Comparison of ENCODE assay signal across 12 mouse cellular contexts in genomic region chr13:73261036-73261730, GRCm38 (mm10). TPM values are rescaled to one million over a fixed set of nuclear protein-coding genes. Genes with fewer than 3 reads are reported as not detected.
DNase-seq lines count a peak whose midpoint lies in the region; ATAC-seq and TF ChIP-seq lines count a peak whose summit lies in the region.
"Had no signal": no experiment of that assay in that cellular context is flagged by ENCODE, and none has a peak within 500 bp of the region (broad histone marks: within the 10 kb centered on the region; RNA-seq: fewer than 3 reads in every experiment).

No protein-coding gene starts in this region.

- no peaks in the 10 kb centered on the region for H3K79me2 ChIP-seq in heart, adult 2 months (replicated peaks; ENCODE audit: control insufficient read depth, insufficient read depth, low read length)

- DNase-seq in heart, adult 2 months, result no peak
- no peak for DNase-seq in heart, adult 9 months (ENCODE audit: low spot score in 2 of 2)
- DNase-seq in R1 (ENCODE audit: low read depth, low spot score), result peak; percentile 30
- no peak for DNase-seq in heart, postnatal 0 days (ENCODE audit: low spot score)
- no peak for DNase-seq in cerebellum, adult 9-11 months
- no peak for DNase-seq in retina, postnatal 1 day
- no peak for DNase-seq in right cerebral cortex, postnatal 36 days (ENCODE audit: low spot score in 2 of 2)
- DNase-seq: cerebellum, adult 18-20 months had no signal

- TF ChIP-seq EP300 in heart, adult 2 months (IDR thresholded peaks at IDR 0.05; ENCODE audit: insufficient read depth, low read depth, low read length), result no peak
- no peak for TF ChIP-seq EP300 in heart, postnatal 0 days (IDR thresholded peaks at IDR 0.05; ENCODE audit: low read depth)

- TF ChIP-seq POLR2A in heart, adult 2 months (IDR thresholded peaks at IDR 0.05; ENCODE audit: insufficient read depth, low read depth, low read length), result no peak

- H3K27me3 ChIP-seq in heart, adult 2 months (ENCODE audit: control insufficient read depth, insufficient read depth, low read length), result peaks cover 2% of the 10 kb centered on the region; the same call in 1 of the 2 replicates
- H3K27me3 ChIP-seq in heart, postnatal 0 days (ENCODE audit: control insufficient read depth, insufficient read depth, low read length), result peaks cover 72% of the 10 kb centered on the region
- H3K27me3 ChIP-seq in limb, embryonic 15.5 days, result peaks cover 92% of the 10 kb centered on the region

- no peaks in the 10 kb centered on the region for H3K4me1 ChIP-seq in heart, adult 2 months (ENCODE audit: control insufficient read depth, insufficient read depth, low read length)
- H3K4me1 ChIP-seq in heart, postnatal 0 days (ENCODE audit: control insufficient read depth, insufficient read depth), result peaks cover 23% of the 10 kb centered on the region
- peaks cover 40% of the 10 kb centered on the region for H3K4me1 ChIP-seq in limb, embryonic 15.5 days

- 7% methylated on average over 25 of the region's 25 CpGs for WGBS in heart, adult 2 months
- 7% methylated on average over 18 of the region's 25 CpGs for WGBS in heart, postnatal 0 days
- WGBS in limb, embryonic 15.5 days, result 6% methylated on average over 25 of the region's 25 CpGs

- ATAC-seq in heart, postnatal 0 days (ENCODE audit: insufficient read depth, low read depth), result peak; percentile 11; the same call in 1 of the 2 replicates
- ATAC-seq in limb, embryonic 15.5 days (ENCODE audit: insufficient number of reproducible peaks, low FRiP score, low TSS enrichment, low read depth), result no peak

- H3K36me3 ChIP-seq in heart, adult 2 months (ENCODE audit: control insufficient read depth, insufficient read depth, low read length), result no peaks in the 10 kb centered on the region
- H3K36me3 ChIP-seq in heart, postnatal 0 days (replicated peaks; ENCODE audit: control insufficient read depth, insufficient read depth, low read length), result 0 out of 2 replicates have a peak, but pooled peaks cover under 1% of the 10 kb centered on the region
- H3K36me3 ChIP-seq in limb, embryonic 15.5 days, result no peaks in the 10 kb centered on the region

- H3K4me3 ChIP-seq in heart, adult 2 months, result peak overlapping the region; percentile 39
- H3K4me3 ChIP-seq in heart, postnatal 0 days (ENCODE audit: low read depth, low read length), result peak overlapping the region; percentile 64
- H3K4me3 ChIP-seq in limb, embryonic 15.5 days, result peak overlapping the region; percentile 46
- H3K4me3 ChIP-seq: megakaryocyte, embryonic 14.5 days had no signal

- H3K9me3 ChIP-seq in heart, postnatal 0 days (replicated peaks; ENCODE audit: control insufficient read depth, low read length), result no peaks in the 10 kb centered on the region
- no peaks in the 10 kb centered on the region for H3K9me3 ChIP-seq in limb, embryonic 15.5 days
- H3K9me3 ChIP-seq: megakaryocyte, embryonic 14.5 days had no signal

- H3K9ac ChIP-seq in heart, adult 2 months (ENCODE audit: low read depth, low read length), result peak overlapping the region; percentile 68
- peak overlapping the region; percentile 76 for H3K9ac ChIP-seq in heart, postnatal 0 days (replicated peaks; ENCODE audit: low read depth, low read length)
- peak overlapping the region; percentile 17; the same call in 1 of the 2 replicates for H3K9ac ChIP-seq in limb, embryonic 15.5 days

- no peak for TF ChIP-seq CTCF in heart, adult 2 months (IDR thresholded peaks at IDR 0.05)
- TF ChIP-seq CTCF in heart, postnatal 0 days (IDR thresholded peaks at IDR 0.05; ENCODE audit: low read depth), result no peak

- intact Hi-C loops in heart, adult 2 months (cut with DNase I), result loop anchor here (5.0 kb wide), 1 partner anchor 89 kb away; no protein-coding TSS in a partner anchor

- peak overlapping the region; percentile 78 for H3K4me2 ChIP-seq in heart, postnatal 0 days (ENCODE audit: low read depth, low read length)
- peak overlapping the region; percentile 77 for H3K4me2 ChIP-seq in limb, embryonic 15.5 days

- H3K27ac ChIP-seq in heart, adult 2 months, result peak overlapping the region; percentile 87
- peak overlapping the region; percentile 95 for H3K27ac ChIP-seq in heart, postnatal 0 days (ENCODE audit: low read depth)
- no peak overlapping the region for H3K27ac ChIP-seq in limb, embryonic 15.5 days

RNA-seq across cellular contexts. Expression of gene Irx4, which starts 0.9 kb away (rescaled TPM):
- total RNA-seq in heart, adult 2 months (2021), result 10 to 100 TPM; 26.5 to 30.9 TPM
- polyA plus RNA-seq in heart, adult 2 months (2012; rRNA removed), result 15.6 and 19.8 TPM in 2 replicates
- 64.0 and 85.4 TPM in 2 replicates for total RNA-seq in heart, postnatal 0 days (2014; rRNA removed; ENCODE audit: low replicate concordance)
- 43.4 and 54.9 TPM in 2 replicates for polyA plus RNA-seq in heart, postnatal 0 days (2015; fragmentation: Nextera tagmentation; extraction: Ambion mirVana)
- 8.7 and 9.5 TPM in 2 replicates for polyA plus RNA-seq in limb, embryonic 15.5 days (2015; fragmentation: Nextera tagmentation; extraction: Ambion mirVana)
- total RNA-seq: gastrocnemius, adult 18-20 months; layer of hippocampus, postnatal 14 days had no signal

Comparison
In these comparisons a context has a peak if more than half of its experiments do, and no peak if none do; other contexts are left out.
1. H3K9ac ChIP-seq: peak in every context shown above with its lines; median percentile 76 in heart, postnatal 0 days; 68 in heart, adult 2 months; 17 in limb, embryonic 15.5 days.